8 mouse cellular contexts compared by ENCODE assay signal in genomic region chr9:42094752-42095151, GRCm38 (mm10). TPM values are rescaled to one million over a fixed set of nuclear protein-coding genes. Genes with fewer than 3 reads are reported as not detected.
DNase-seq lines count a peak whose midpoint lies in the region; ATAC-seq and TF ChIP-seq lines count a peak whose summit lies in the region.

No protein-coding gene starts in this region.

- 10% methylated on average over 11 of the region's 11 CpGs for WGBS in cerebellum, adult 2 months
- 21% methylated on average over 11 of the region's 11 CpGs for WGBS in lung, adult 2 months
- WGBS in forebrain, embryonic 11.5 days: 84% methylated on average over 11 of the region's 11 CpGs

- no peak overlapping the region for H3K4me3 ChIP-seq in cerebellum, adult 2 months (replicated peaks; ENCODE audit: insufficient read depth, low read depth, low read length)
- no peak overlapping the region for H3K4me3 ChIP-seq in lung, adult 2 months (replicated peaks; ENCODE audit: extremely low read depth, low read depth, low read length)
- H3K4me3 ChIP-seq in forebrain, embryonic 11.5 days (ENCODE audit: low read depth, low read length): no peak overlapping the region

- no peaks in the 10 kb centered on the region for H3K36me3 ChIP-seq in forebrain, embryonic 11.5 days (ENCODE audit: control insufficient read depth, insufficient read depth, low read length)

- peaks cover 42% of the 10 kb centered on the region for H3K4me1 ChIP-seq in cerebellum, adult 2 months (ENCODE audit: control insufficient read depth, insufficient read depth, low read length)
- H3K4me1 ChIP-seq in lung, adult 2 months (ENCODE audit: control insufficient read depth, insufficient read depth, low read length): no peaks in the 10 kb centered on the region
- H3K4me1 ChIP-seq in forebrain, embryonic 11.5 days (replicated peaks; ENCODE audit: control insufficient read depth, insufficient read depth, low read length): no peaks in the 10 kb centered on the region

- no peak for TF ChIP-seq CTCF in cerebellum, adult 2 months (IDR thresholded peaks at IDR 0.05; ENCODE audit: borderline replicate concordance, insufficient read depth, low read depth, low read length)
- TF ChIP-seq CTCF in lung, adult 2 months (IDR thresholded peaks at IDR 0.05; ENCODE audit: insufficient read depth, low read length): no peak

- H3K9ac ChIP-seq in forebrain, embryonic 11.5 days (ENCODE audit: low read length): no peak overlapping the region

- H3K27ac ChIP-seq in cerebellum, adult 2 months (ENCODE audit: insufficient read depth, low read length): peak overlapping the region; percentile 25; the same call in 1 of the 2 replicates
- H3K27ac ChIP-seq in forebrain, embryonic 11.5 days (ENCODE audit: low read depth, low read length): no peak overlapping the region

- no peak for TF ChIP-seq POLR2A in cerebellum, adult 2 months (IDR thresholded peaks at IDR 0.05; ENCODE audit: borderline replicate concordance, insufficient read depth, low read length)
- TF ChIP-seq POLR2A in lung, adult 2 months (IDR thresholded peaks at IDR 0.05; ENCODE audit: borderline replicate concordance, extremely low read depth, low read depth, low read length): no peak

- no peaks in the 10 kb centered on the region for H3K9me3 ChIP-seq in forebrain, embryonic 11.5 days (ENCODE audit: control insufficient read depth, low read length)

- no peak overlapping the region for H3K4me2 ChIP-seq in forebrain, embryonic 11.5 days (ENCODE audit: low read depth, low read length, severe bottlenecking)

- H3K27me3 ChIP-seq in cerebellum, adult 2 months (ENCODE audit: control insufficient read depth, insufficient read depth, low read length): no peaks in the 10 kb centered on the region
- no peaks in the 10 kb centered on the region for H3K27me3 ChIP-seq in forebrain, embryonic 11.5 days (ENCODE audit: control insufficient read depth, insufficient read depth, low read length)

- peak; percentile 81 to 84 for ATAC-seq in hematopoietic stem cell, adult 5-6 weeks (replicated peaks in 1 of 2; ENCODE audit: insufficient read depth in 1 of 2, low FRiP score in 2 of 2, low TSS enrichment in 1 of 2, low read depth in 1 of 2, poor library complexity in 2 of 2, severe bottlenecking in 2 of 2)
- peak; percentile 68 for ATAC-seq in neutrophil, adult 5-6 weeks (ENCODE audit: extremely low read depth, insufficient number of reproducible peaks, low FRiP score, poor library complexity, severe bottlenecking)
- no peak for ATAC-seq in forebrain, embryonic 11.5 days (replicated peaks; ENCODE audit: low FRiP score)
- no peak for ATAC-seq in inflammation-experienced regulatory T-cells, adult 6 months

- peak; percentile 76 to 79 for DNase-seq in cerebellum, adult 2 months
- DNase-seq in cerebellum, adult 9-10 months: no peak
- DNase-seq in lung, adult 18-20 months: peak; percentile 69 to 74
- no peak for DNase-seq in lung, adult 2 months
- no peak for DNase-seq in forebrain, embryonic 11.5 days (ENCODE audit: low spot score)

RNA-seq across cellular contexts. Expression of gene Sorl1, which starts 29.3 kb away (rescaled TPM):
- polyA plus RNA-seq in cerebellum, adult 2 months (2012; rRNA removed): 169 and 198 TPM in 2 replicates
- 55.1 and 77.9 TPM in 2 replicates for polyA plus RNA-seq in lung, adult 2 months (2012; rRNA removed)
- total RNA-seq in hematopoietic stem cell, adult 5-6 weeks (2017): 9.5 and 24.3 TPM in 2 replicates
- total RNA-seq in neutrophil, adult 5-6 weeks (2017): 731 and 761 TPM in 2 replicates
- polyA plus RNA-seq in forebrain, embryonic 11.5 days (2014; fragmentation: Nextera tagmentation; extraction: Ambion mirVana): 7.0 and 8.1 TPM in 2 replicates
- 10 to 100 TPM; 27.5 to 44.9 (median 29.1) TPM for polyA plus RNA-seq in inflammation-experienced regulatory T-cells, adult 6 months (2017; shearing (Covaris generic))

Comparison
In these comparisons a context has a peak if more than half of its experiments do, and no peak if none do; other contexts are left out.
1. DNase-seq: peak in cerebellum, adult 2 months (2 of 2) and lung, adult 18-20 months (2 of 2); none in cerebellum, adult 9-10 months (single experiment), lung, adult 2 months (single experiment) and forebrain, embryonic 11.5 days (single experiment).
2. ATAC-seq: peak in hematopoietic stem cell, adult 5-6 weeks (2 of 2) and neutrophil, adult 5-6 weeks (single experiment); none in forebrain, embryonic 11.5 days (single experiment) and inflammation-experienced regulatory T-cells, adult 6 months (single experiment).